Mouse (Mus musculus): ENCODE measurements around the gene Rasgrp1. TPM values are rescaled to one million over a fixed set of nuclear protein-coding genes. Genes with fewer than 3 reads are reported as not detected.

Gene Rasgrp1
- polyA plus RNA-seq, 1 experiment from 2014 or later: 3.5 TPM

DNA sequence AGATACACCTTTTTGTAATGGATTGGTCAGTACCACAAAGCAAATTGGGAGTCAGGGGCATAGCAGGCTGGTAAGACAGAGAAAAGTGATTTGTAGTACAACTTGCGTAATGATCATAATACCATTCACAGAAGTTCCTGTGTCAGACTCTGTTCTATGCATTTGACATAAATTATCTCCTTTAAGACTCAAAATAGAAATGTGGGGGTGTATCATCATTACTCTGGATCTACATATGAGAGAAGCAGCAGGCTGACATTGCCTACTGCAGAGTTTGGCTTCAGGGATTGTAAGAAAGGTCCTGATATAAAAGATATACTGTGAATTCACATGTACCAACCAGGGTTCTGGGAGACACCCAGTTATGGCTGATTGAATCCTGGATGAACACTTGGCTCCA, 28.9 kb upstream of the Rasgrp1 start:
- H3K4me3 ChIP-seq (ENCODE audit: low read depth, low read length): no peak overlapping the region
- 100% methylated on average over 1 of the region's 1 CpGs for WGBS
- H3K27me3 ChIP-seq (replicated peaks; ENCODE audit: control insufficient read depth, insufficient read depth, low read length): no peaks in the 10 kb centered on the region
- H3K36me3 ChIP-seq (ENCODE audit: control insufficient read depth, insufficient read depth, low read length): no peaks in the 10 kb centered on the region
- DNase-seq (ENCODE audit: low spot score): no peak
- no peak overlapping the region for H3K9ac ChIP-seq (ENCODE audit: low read length)
- no peak for ATAC-seq
- no peaks in the 10 kb centered on the region for H3K9me3 ChIP-seq (replicated peaks; ENCODE audit: control insufficient read depth, low read length)
- H3K4me2 ChIP-seq (ENCODE audit: low read length): no peak overlapping the region
- H3K4me1 ChIP-seq (ENCODE audit: control insufficient read depth, insufficient read depth, low read length): no peaks in the 10 kb centered on the region; the same call in 1 of the 2 replicates
- no peak overlapping the region for H3K27ac ChIP-seq (ENCODE audit: low read depth, low read length)

GRCm38 (mm10) chr2:117366478-117366877, 23.7 kb upstream of the Rasgrp1 start:
- WGBS: 58% methylated on average over 3 of the region's 3 CpGs
- Histone ChIP-seq H3K27ac (ENCODE audit: low read depth, low read length) (no peak overlapping the region), H3K36me3 (ENCODE audit: control insufficient read depth, insufficient read depth, low read length) (no peaks in the 10 kb centered on the region), H3K4me1 (ENCODE audit: control insufficient read depth, insufficient read depth, low read length) (no peaks in the 10 kb centered on the region; the same call in 1 of the 2 replicates), H3K27me3 (replicated peaks; ENCODE audit: control insufficient read depth, insufficient read depth, low read length) (no peaks in the 10 kb centered on the region), H3K9me3 (replicated peaks; ENCODE audit: control insufficient read depth, low read length) (no peaks in the 10 kb centered on the region), H3K4me3 (ENCODE audit: low read depth, low read length) (no peak overlapping the region), H3K9ac (ENCODE audit: low read length) (no peak overlapping the region), H3K4me2 (ENCODE audit: low read length) (no peak overlapping the region)
- DNase-seq (ENCODE audit: low spot score) (peak; percentile 67), ATAC-seq (peak; percentile 58; the same call in 1 of the 2 replicates)

- DNase-seq (ENCODE audit: low spot score) (no peak), ATAC-seq (no peak)
- H3K36me3 ChIP-seq (ENCODE audit: control insufficient read depth, insufficient read depth, low read length): no peaks in the 10 kb centered on the region
- no peak overlapping the region for H3K4me3 ChIP-seq (ENCODE audit: low read depth, low read length)
- no peaks in the 10 kb centered on the region for H3K27me3 ChIP-seq (replicated peaks; ENCODE audit: control insufficient read depth, insufficient read depth, low read length)
- WGBS: 89% methylated on average over 2 of the region's 2 CpGs
- H3K9ac ChIP-seq (ENCODE audit: low read length): no peak overlapping the region
- H3K4me2 ChIP-seq (ENCODE audit: low read length): no peak overlapping the region
- no peaks in the 10 kb centered on the region for H3K9me3 ChIP-seq (replicated peaks; ENCODE audit: control insufficient read depth, low read length)
- no peak overlapping the region for H3K27ac ChIP-seq (ENCODE audit: low read depth, low read length)
- H3K4me1 ChIP-seq (ENCODE audit: control insufficient read depth, insufficient read depth, low read length): no peaks in the 10 kb centered on the region; the same call in 1 of the 2 replicates
These were observed 21.3 kb upstream of the Rasgrp1 start for GRCm38 (mm10) chr2:117364056-117364455.

DNA sequence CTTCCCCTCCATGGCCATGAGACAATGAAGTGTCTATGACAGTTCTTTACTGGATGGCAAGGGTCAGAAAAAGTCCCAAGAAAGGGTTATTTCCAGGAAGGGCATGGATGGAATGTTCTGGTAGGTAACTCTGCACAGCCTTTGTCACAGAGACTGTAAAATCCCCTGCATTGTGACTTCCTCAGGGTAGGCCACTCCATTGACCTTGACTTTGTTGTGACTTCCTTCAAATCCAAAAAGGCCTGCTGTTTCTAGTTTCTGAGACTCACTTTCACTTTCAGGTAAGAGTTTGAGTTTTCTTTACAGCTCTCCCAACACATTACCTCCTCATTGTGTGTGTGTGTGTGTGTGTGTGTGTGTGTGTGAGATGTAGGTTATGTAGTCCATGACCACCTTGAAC, 15.1 kb upstream of the Rasgrp1 start:
- ATAC-seq (no peak), DNase-seq (ENCODE audit: low spot score) (no peak)
- Histone ChIP-seq H3K36me3 (ENCODE audit: control insufficient read depth, insufficient read depth, low read length) (no peaks in the 10 kb centered on the region), H3K4me1 (ENCODE audit: control insufficient read depth, insufficient read depth, low read length) (no peaks in the 10 kb centered on the region), H3K9ac (ENCODE audit: low read length) (no peak overlapping the region), H3K4me3 (ENCODE audit: low read depth, low read length) (no peak overlapping the region), H3K27me3 (replicated peaks; ENCODE audit: control insufficient read depth, insufficient read depth, low read length) (no peaks in the 10 kb centered on the region), H3K27ac (ENCODE audit: low read depth, low read length) (no peak overlapping the region), H3K4me2 (ENCODE audit: low read length) (no peak overlapping the region), H3K9me3 (replicated peaks; ENCODE audit: control insufficient read depth, low read length) (no peaks in the 10 kb centered on the region)

GRCm38 (mm10) chr2:117352305-117353123, 9.7 kb upstream of the Rasgrp1 start:
- no peak overlapping the region for H3K27ac ChIP-seq (ENCODE audit: low read depth, low read length)
- H3K36me3 ChIP-seq (ENCODE audit: control insufficient read depth, insufficient read depth, low read length): no peaks in the 10 kb centered on the region
- ATAC-seq: no peak
- no peak overlapping the region for H3K4me2 ChIP-seq (ENCODE audit: low read length)
- no peaks in the 10 kb centered on the region for H3K9me3 ChIP-seq (replicated peaks; ENCODE audit: control insufficient read depth, low read length)
- H3K4me3 ChIP-seq (ENCODE audit: low read depth, low read length): no peak overlapping the region
- WGBS: 52% methylated on average over 9 of the region's 9 CpGs
- peaks cover 5% of the 10 kb centered on the region for H3K4me1 ChIP-seq (ENCODE audit: control insufficient read depth, insufficient read depth, low read length)
- H3K9ac ChIP-seq (ENCODE audit: low read length): no peak overlapping the region
- no peak for DNase-seq (ENCODE audit: low spot score)
- no peaks in the 10 kb centered on the region for H3K27me3 ChIP-seq (replicated peaks; ENCODE audit: control insufficient read depth, insufficient read depth, low read length)

DNA sequence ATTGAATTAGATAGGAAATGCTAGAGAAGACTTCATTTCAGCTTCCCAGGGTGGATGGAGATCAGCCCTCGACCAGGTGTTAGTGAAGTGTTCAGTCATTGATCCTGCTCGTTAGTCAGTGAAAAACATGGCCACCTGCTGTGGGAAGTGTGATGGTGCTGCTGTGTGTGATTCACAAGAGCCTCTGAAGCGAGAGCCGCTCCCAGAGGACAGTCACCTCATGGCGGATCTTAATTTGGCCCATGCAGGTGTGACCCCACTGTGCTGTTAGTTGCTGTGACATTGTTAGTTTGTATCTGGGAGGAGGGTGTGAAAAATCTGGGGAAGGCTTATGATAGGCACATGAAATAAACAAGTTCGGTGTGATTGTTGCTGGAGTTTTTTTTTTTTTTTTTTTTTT, 7.3 kb upstream of the Rasgrp1 start:
- Histone ChIP-seq H3K27ac (ENCODE audit: low read depth, low read length) (no peak overlapping the region), H3K9me3 (replicated peaks; ENCODE audit: control insufficient read depth, low read length) (no peaks in the 10 kb centered on the region), H3K27me3 (replicated peaks; ENCODE audit: control insufficient read depth, insufficient read depth, low read length) (no peaks in the 10 kb centered on the region), H3K36me3 (ENCODE audit: control insufficient read depth, insufficient read depth, low read length) (no peaks in the 10 kb centered on the region), H3K9ac (ENCODE audit: low read length) (no peak overlapping the region), H3K4me2 (ENCODE audit: low read length) (no peak overlapping the region), H3K4me1 (ENCODE audit: control insufficient read depth, insufficient read depth, low read length) (peaks cover 5% of the 10 kb centered on the region), H3K4me3 (ENCODE audit: low read depth, low read length) (no peak overlapping the region)
- DNase-seq (ENCODE audit: low spot score) (peak; percentile 31), ATAC-seq (no peak)
- 35% methylated on average over 6 of the region's 6 CpGs for WGBS

DNA sequence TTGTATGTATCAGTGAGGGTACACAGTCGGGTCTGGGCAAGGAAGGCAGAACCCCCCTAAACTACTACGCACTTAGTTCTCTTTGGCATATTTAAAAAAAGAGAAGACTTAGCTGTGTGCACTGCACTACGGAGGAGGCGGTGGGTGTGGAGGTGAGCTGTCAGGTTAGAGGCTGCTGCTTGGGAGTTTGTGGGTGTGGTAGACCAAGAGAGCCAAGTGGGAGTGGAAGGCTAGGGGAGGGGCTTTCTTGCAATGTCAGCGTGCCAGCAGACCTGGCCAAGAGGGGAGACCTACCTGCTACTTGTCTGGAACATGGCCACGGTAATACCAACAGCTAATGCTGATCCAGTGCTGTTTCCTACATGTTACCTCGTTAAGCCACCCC, 431 bp upstream of the Rasgrp1 start:
- WGBS: 27% methylated on average over 7 of the region's 7 CpGs

GRCm38 (mm10) chr2:117342090-117342546, 683 bp downstream of the Rasgrp1 start:
- WGBS: under 1% methylated on average over 19 of the region's 19 CpGs
- Histone ChIP-seq H3K27ac (ENCODE audit: low read depth, low read length) (no peak overlapping the region), H3K36me3 (ENCODE audit: control insufficient read depth, insufficient read depth, low read length) (no peaks in the 10 kb centered on the region), H3K4me1 (ENCODE audit: control insufficient read depth, insufficient read depth, low read length) (peaks cover 4% of the 10 kb centered on the region; the same call in 1 of the 2 replicates), H3K4me2 (ENCODE audit: low read length) (peak overlapping the region; percentile 96), H3K9ac (ENCODE audit: low read length) (peak overlapping the region; percentile 66), H3K27me3 (replicated peaks; ENCODE audit: control insufficient read depth, insufficient read depth, low read length) (no peaks in the 10 kb centered on the region), H3K4me3 (ENCODE audit: low read depth, low read length) (peak overlapping the region; percentile 52), H3K9me3 (replicated peaks; ENCODE audit: control insufficient read depth, low read length) (no peaks in the 10 kb centered on the region)
- peak; percentile 63 for ATAC-seq
- DNase-seq (ENCODE audit: low spot score): peak; percentile 71

More for the DNA sequence above, 431 bp upstream of the Rasgrp1 start:
- DNase-seq (ENCODE audit: low spot score): no peak
- H3K4me2 ChIP-seq (ENCODE audit: low read length): peak overlapping the region; percentile 96
- H3K9me3 ChIP-seq (replicated peaks; ENCODE audit: control insufficient read depth, low read length): no peaks in the 10 kb centered on the region
- no peaks in the 10 kb centered on the region for H3K27me3 ChIP-seq (replicated peaks; ENCODE audit: control insufficient read depth, insufficient read depth, low read length)
- no peaks in the 10 kb centered on the region for H3K36me3 ChIP-seq (ENCODE audit: control insufficient read depth, insufficient read depth, low read length)
- ATAC-seq: no peak
- H3K4me1 ChIP-seq (ENCODE audit: control insufficient read depth, insufficient read depth, low read length): peaks cover 4% of the 10 kb centered on the region; the same call in 1 of the 2 replicates
- no peak overlapping the region for H3K27ac ChIP-seq (ENCODE audit: low read depth, low read length)
- peak overlapping the region; percentile 52 for H3K4me3 ChIP-seq (ENCODE audit: low read depth, low read length)
- no peak overlapping the region for H3K9ac ChIP-seq (ENCODE audit: low read length)

DNA sequence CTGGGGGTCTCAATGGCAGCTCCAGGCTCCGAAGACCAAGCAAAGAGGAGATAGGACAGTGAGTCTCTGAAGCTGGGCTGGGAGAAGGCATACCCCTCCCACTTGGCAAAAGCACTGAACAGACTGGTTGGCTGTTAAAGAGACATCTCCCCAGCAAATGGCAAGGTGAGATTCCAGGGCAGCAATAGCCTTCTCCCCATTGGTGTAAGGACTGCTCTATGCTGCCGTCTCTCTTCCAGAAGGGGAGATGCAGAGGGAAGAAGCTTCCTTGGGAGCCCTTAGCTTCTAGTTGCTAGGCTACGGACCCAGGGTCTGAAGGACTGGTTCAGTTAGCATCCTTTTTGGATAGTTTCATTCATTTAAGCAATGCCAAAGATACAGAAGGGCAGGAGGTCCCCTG, 4.3 kb downstream of the Rasgrp1 start:
- Histone ChIP-seq H3K4me2 (ENCODE audit: low read length) (no peak overlapping the region), H3K9me3 (replicated peaks; ENCODE audit: control insufficient read depth, low read length) (no peaks in the 10 kb centered on the region), H3K9ac (ENCODE audit: low read length) (no peak overlapping the region), H3K36me3 (ENCODE audit: control insufficient read depth, insufficient read depth, low read length) (no peaks in the 10 kb centered on the region), H3K27ac (ENCODE audit: low read depth, low read length) (no peak overlapping the region), H3K4me3 (ENCODE audit: low read depth, low read length) (no peak overlapping the region), H3K27me3 (replicated peaks; ENCODE audit: control insufficient read depth, insufficient read depth, low read length) (no peaks in the 10 kb centered on the region), H3K4me1 (ENCODE audit: control insufficient read depth, insufficient read depth, low read length) (peaks cover 4% of the 10 kb centered on the region; the same call in 1 of the 2 replicates)
- no peak for ATAC-seq
- DNase-seq (ENCODE audit: low spot score): no peak
- 73% methylated on average over 3 of the region's 3 CpGs for WGBS
